Mouse (Mus musculus): ENCODE data around the gene Inpp5a.

GRCm38 (mm10) chr7:139566533-139566932 is 177.6 kb downstream of the Inpp5a start:
- TF ChIP-seq CTCF (IDR thresholded peaks at IDR 0.05; ENCODE audit: low read depth) (no peak), EP300 (optimal IDR thresholded peaks at IDR 0.05) (no peak)
